Mouse (Mus musculus): ENCODE data around the gene Mtif3.
A peak's percentile ranks its signal among the peaks of the same experiment; 100 is the strongest.
"Not testable (repeated sequence)": the region's sequence is repeated elsewhere in the genome, so short reads cannot be mapped to it uniquely, and the experiment has no call there.

Gene Mtif3

DNA sequence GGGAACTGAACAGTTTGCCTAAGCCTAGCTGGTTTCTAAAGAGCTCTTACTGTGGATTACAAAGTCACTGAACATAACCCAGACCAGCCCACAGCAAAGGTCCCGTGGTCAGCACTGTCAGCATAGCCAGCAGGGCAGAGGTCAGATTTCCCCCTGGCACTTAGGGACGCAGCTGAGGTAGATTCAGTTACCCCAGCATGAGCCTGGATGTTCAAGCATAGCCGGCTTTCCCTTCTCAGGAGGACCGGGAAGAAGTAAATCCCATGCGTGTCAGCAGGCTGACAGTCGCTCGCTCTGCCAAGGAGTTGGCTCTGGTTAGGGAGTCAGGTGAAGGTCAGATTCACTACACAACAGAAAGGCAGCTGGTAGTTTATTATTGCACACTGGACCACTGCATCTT, 9.0 kb downstream of the Mtif3 start:
- DNase-seq (ENCODE audit: low read depth), result no peak

DNA sequence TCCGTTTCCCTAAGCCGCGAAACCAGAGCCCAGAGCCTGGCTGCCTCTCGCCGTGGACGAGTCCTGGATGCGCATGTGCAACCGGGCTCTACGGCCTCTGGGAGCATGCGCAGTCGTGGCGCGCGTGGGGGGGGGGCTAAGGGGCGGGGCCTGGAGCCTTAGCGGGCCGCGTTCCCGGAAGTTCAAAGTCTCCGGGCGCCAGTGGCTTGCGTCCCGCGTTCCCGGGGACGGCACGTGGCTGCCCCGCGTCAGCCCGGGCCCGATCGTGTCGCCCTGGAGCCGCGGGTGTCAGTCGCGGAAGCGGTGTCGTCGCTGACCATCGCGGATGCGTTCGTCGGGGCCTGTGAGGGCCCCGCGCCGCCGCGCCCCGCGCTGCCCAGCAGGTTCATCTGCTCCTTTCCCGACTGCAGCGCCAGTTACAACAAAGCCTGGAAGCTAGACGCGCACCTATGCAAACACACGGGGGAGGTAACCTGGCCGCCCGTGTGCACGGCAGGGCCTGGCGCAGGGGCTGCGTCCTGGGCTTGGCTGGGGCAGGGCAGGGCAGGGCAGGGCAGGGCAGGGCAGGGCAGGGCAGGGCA, 15.0 kb downstream of the Mtif3 start, which contains the start of gene Gtf3a:
Gtf3a (plus strand) TSS at position 150 of the 581 bp plus-strand sequence.
- DNase-seq (ENCODE audit: low read depth), result peak; percentile 96

DNA sequence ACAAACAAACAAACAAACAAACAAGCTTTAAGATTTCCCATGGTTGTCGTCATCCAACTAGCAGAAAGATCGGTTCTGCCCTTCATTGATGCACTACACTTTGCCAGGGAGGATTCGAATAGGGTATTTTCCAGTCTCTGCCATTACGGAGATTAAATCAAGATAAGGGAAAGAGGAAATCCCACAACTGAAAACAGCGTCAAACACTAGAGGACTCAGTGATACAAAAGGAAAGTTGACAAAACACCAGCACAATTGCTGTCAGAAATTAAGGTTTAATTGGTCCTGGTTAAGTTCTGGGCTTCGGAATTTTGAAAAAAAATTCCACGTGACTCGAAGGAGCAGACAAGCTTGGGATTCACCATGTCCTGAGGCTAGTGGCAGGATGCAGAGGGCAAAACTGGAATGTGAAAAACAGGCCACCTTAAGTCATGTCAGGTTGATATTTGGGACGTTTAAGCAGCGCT, 15.5 kb downstream of the Mtif3 start:
- DNase-seq (ENCODE audit: low read depth), result no peak

DNA sequence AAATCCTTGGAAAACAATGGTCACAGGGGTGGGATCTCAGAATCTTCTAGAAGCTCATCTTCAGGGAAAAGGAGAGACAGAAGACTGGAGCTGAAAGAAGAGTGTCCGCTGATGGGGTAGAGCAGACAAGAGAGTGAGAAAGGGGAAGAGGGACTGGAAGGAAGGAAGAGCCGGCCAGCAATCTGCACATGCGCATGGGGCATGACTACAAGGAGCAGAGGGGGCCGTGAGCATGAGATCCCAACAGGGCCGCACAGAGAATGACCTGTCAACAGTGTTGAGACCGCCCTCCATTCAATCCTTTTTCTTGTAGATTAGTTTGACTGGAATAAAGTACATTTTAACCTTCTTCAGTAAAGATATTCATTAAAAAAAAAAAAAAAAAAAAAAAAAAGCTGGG, 16.1 kb downstream of the Mtif3 start:
- no peak for DNase-seq (ENCODE audit: low read depth)

DNA sequence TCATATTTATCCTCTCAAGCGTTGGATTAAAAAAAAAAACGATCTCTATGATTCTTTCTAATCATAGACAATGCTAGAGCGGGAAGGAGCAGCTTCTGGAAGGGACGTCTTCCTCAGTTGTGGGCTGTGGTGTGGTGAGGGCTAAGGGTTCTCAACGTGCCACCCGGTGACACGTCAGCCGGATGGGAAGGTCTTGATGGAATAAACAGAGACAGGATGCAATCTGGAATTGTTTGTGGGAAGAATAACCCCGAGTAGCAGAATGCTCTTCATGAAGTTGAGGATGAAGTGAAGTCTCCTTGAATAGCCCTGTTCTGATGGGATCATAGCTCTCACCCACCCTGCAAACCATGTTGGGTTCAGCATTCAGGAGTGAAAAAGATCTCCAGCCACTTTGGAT, 16.9 kb downstream of the Mtif3 start:
- no peak for DNase-seq (ENCODE audit: low read depth)

DNA sequence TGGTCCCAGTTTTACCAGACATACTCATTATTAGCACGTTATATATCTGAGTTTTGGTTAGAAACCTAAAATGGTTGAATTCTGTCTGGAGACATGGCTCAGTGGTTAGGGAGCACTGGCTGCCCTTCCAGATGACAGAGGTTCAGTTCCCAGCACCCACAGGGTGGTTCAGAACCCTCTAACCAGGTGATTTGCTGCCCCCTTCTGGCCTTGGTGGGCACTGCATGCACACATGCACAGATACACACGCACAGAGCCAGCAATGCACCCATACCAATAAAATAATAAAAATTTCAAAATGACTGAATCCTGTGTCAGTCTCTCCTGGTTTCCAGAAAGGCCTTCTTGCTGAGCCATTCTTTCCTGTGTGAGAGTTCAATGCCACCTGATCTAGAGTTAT, 19.0 kb downstream of the Mtif3 start:
- peak; percentile 25 for DNase-seq (ENCODE audit: low read depth)

DNA sequence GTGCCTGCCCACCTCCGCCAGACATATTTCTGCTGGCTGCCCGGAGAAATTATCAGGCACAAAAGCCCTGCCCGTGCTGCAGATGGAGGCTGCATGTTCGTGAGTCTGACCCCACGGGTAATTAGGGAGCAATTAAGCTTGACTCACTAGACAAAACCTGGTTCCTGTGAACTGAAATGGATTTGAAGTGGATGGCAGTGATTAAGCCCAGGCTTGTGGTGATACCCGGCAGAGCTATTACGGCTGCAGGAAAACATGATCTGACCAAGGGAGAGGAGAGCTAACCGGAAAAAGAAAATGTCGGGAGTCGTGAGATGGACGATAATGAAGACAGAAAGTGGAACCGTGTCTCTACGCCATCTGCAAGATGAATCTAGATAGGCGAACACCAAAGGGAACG, 20.6 kb downstream of the Mtif3 start:
- DNase-seq (ENCODE audit: low read depth), result no peak

DNA sequence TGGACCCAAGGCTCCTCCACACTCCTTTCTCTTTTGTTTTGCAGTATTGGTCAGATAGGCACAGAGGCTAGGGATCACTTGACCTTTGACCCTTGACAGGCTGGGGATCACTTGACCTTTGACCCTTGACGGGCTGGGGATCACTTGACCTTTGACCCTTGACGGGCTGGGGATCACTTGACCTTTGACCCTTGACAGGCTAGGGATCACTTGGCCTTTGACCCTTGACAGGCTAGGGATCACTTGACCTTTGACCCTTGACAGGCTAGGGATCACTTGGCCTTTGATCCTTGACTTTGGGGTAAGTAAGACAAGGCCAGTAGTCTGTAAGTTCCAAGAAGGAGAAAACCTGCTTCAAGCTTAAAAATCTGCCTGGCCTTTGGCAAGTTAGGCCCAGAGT, 21.7 kb downstream of the Mtif3 start:
- DNase-seq (ENCODE audit: low read depth), result not testable (repeated sequence)

DNA sequence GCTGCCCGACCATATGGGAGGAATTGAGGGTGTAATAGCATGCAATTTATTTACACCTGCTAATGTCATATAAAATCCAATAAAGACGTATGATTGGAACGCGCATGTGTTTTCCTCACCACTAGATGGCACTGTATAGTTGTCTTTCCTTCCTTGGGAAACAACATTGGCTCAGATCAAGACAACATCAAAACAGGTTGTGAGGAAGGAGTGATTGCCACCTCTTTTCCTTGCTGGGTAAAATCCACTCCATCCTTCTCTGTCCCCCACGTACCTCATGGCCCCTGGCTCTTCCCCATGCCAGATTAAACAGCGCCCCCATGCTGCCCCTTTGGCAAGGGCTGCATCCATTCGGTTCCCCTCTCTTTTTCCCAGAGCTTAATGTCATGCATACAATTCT, 23.4 kb downstream of the Mtif3 start:
- DNase-seq (ENCODE audit: low read depth), result peak; percentile 73

DNA sequence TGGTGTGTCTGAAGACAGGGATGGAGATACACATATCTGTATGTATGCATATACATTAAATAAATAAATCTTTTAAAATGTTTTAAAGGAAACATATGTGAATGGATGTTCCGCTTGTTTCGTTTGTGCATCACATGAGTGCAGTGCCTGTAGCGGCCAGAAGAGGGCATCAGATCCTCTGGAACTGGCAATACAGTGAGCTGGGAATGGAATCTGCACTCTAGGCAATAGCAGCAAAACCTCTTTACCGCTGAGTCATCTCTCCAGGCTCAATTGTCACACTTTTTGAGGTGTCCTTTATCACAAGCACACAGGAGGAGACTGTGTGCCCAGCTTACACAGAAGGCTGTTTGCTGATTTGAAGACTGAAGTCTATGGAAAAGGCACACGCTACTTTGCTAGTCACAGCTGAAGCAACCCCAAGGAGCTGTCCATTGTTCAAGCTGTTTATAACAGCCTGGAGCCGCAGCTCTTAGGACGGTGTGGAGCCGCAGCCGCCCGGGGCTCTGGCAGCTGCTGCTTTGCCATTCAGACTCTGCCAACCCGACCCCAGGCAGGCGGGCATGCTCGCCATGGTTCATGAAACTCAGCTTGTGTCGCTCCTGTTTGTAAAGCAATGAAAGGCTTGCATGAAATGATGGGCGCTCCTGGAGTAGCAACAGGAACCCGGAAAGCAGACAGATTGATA, 24.3 kb downstream of the Mtif3 start:
- no peak for DNase-seq (ENCODE audit: low read depth)

DNA sequence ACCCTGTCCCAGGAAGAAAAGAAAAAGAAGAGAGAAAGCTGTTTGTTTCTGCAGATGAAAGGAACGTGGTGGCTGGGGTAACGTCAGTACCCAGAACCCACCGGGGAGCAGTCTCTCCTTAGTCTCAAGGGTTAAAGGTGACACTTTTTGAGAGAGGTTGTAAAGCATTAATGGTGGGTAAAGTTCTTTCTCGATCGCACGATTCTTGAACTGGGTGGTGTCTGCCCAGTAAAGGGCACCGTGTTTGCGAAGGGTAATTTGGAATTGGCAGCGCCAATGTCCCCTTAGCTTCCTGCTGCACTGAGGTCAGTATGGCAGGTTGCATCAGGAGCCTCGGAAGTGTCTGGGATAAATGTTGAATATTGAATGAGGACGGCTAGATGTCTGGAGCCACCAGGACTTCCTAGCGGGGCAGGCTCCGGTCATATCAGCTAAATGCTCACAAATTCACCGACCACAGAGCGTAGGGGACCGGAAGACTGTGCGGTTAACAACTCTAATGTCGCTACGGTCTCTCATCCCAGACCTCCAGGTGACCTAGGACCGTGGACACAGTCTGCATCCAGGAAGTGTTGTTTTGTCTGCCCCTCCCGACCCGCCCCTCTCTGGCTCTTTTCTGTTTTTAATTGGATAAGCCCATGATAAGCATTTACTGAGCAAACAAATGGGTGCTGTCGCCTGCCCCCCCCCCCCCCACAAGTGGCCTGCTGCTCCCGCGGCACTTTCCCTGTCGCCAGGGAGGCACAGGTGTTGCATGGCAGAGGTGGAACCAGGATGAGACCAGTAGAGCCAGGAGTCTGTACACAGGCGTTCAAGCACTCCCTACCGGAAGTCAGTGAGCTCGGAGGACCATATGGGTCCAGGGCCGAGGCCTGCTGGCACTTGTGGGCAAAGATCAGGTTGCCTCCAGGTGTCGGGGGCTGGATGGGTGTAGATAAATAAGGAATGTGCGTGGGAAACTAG, 25.8 kb downstream of the Mtif3 start:
- no peak for DNase-seq (ENCODE audit: low read depth)

DNA sequence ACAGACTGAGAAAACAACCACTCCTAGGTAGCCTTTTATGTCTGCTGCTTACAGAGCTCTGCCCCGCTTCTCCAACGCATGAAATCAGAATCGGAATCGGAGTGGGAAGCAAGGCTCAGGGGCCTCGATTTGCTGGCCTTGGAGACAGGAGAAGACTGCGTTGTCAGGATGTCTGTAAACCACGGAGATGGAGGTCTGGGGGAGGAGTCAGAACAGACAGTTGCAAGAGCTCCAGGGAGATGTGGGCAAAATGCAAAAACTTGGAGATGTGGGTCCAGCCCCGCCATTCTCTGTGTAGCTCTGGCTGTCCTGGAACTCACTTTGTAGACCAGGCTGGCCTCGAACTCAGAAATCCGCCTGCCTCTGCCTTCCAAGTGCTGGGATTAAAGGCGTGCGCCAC, 30.1 kb downstream of the Mtif3 start:
- DNase-seq (ENCODE audit: low read depth), result no peak

DNA sequence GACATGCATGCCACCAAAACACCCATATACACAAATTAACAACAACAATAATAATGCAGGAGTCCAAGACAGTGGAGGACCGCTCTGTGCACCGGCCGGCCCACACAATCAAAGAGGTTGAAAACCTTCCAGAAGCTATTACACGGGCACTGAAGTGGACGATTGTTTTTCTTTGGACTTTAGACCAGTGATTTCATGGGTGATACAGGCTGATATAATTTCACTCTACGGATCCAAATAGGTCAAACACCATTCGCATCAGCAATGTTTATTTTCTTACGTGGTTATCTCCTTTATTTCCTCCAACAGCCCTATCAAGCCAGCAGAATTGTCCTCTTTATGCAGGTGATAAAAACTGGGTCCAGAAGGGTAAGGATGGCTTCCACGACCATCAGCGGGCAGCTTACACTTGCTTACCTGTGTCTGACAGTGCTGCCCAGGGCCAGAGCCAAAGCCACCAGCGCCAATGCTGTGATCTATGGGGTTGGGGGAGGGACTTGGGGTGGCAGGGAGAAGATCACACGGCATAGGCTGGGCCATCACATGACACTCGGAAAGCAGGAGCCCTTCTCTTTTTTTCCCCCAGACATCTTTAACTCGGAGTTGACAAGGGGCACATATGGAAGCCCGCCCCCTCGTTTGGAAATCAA, 31.6 kb downstream of the Mtif3 start:
- DNase-seq (ENCODE audit: low read depth), result no peak

DNA sequence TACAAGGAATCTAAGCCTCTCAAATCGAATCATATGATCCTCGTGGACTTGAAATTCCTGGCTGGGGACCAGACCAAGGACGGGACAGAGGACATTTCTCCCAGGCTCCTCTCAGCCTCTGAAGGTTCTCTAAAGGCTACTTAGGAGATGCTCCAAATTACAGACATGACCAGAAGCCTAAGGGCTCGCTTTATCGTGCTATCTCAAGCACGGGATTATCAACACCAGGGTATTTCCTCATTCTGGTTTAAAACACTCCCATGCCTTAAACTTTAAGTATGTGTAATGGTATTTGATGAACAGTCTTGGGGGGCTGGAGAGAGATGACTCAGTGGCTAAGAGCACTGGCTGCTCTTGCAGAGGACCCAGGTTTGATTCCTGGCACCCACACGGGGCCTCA, 32.2 kb downstream of the Mtif3 start:
- DNase-seq (ENCODE audit: low read depth), result no peak

DNA sequence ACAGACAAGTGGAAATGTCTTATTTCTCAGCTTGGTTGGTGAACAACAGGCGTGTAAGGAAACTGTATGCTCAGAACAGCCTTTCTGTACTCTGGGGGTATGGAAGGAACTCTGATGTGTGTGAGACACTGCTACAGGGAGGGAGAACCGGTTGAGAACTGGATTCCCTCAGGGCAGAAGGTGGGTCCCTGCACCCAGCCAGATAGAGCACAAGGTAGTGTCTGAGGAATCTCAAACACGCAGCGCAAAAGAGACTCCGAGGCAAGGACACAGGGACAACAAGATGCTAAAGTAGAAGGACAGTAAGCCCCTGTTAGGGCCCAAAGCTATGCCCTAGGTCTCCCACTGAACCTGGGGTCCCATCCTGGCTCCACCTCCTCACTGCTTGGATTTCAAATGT, 36.9 kb downstream of the Mtif3 start:
- DNase-seq (ENCODE audit: low read depth), result no peak

DNA sequence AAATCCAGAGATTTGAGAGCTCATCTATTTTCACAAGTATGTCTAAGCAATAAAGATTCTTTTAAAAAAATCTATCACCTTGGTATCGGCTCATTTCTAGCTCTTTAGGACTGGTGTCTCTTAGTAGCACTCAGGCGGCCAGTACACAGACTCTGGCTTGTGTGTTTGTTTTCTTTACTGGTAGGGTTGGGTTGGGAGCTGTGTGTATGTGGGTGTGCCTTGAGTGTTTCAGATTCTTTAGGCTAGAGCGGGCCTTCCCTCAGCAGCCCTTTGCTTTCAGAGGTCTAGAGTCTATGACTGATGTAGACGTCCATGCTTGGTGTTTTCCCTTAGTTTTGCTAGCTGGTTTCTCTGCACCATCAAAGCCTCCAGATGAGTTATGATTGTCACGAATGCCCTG, 40.1 kb downstream of the Mtif3 start:
- no peak for DNase-seq (ENCODE audit: low read depth)

DNA sequence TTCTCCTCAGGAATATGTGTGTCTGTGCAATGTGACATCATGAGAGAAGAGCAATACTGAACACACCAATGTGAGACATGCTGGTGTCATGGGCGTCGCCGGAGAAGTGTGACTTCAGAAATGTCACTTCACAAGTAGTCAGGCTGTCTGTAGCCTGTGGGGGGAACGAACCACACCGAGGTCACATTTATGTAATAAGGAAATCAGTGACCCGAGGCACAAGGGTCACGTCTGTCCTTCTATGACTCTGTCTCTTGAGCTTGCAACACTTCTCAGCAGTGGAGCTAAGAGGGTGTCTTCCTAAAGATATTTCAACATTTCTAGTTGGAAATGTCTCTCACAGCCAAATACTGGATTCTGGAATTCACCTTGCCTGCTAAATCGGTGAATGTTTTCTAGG, 42.4 kb downstream of the Mtif3 start:
- no peak for DNase-seq (ENCODE audit: low read depth)

DNA sequence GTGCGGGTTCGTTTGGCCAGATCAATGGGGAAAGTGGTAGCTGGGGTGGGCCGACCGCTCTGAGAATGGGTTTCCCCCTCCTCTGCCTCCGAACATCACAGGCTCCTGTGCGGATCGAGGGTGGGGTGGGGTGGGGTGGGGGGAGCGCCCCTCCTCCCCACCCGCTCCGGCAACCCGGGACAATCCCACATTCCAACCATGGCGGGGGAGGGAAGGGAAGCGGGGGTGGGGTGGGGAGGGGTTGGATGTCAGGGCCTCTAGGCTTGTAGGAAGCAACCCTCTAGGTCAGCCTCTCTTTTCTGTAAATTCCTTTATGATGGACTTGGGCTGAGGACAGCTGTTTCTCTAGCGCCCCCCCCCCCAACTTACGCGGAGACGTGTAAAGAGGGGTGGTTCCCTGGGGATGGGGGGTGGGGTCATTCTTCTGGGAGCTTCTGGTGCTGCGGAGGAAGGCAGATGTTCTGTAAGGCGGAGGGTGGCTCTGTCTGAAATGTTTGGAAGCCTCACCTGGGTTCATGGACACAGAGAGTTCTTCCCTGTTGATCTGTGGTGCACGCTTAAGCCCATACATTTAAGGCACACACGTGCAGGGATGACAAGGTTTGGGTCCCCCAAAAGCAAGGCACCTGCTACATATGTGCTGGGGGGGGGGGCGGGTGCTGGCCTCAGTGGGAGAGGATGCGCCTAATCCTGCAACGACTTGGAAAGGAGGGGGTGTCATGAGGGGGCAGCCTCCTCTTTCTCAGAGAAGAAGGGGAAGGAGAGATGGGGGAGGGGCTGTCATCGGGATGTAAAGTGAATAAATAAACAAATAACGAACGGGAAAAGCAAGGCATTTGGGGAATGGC, 43.1 kb downstream of the Mtif3 start:
- DNase-seq (ENCODE audit: low read depth), result no peak

DNA sequence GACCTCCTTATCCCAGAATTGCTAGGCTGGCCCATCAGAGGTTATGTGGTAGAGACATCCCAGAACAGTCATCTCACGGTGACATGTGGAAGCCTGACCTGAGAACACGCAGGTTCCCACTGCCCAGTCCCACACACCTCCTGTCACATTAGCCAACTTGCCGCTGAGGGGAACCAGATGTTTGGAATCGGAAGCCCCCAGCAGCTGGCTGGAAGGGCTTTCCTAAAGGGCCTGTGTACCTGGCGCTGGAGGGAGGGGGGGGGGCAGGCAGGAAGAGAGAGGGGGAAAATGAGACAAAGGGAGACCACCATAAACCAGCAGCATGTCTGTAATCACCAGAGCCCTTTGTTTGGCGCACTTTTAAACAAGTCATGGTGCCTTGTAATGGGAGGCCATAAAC, 43.7 kb downstream of the Mtif3 start:
- no peak for DNase-seq (ENCODE audit: low read depth)

DNA sequence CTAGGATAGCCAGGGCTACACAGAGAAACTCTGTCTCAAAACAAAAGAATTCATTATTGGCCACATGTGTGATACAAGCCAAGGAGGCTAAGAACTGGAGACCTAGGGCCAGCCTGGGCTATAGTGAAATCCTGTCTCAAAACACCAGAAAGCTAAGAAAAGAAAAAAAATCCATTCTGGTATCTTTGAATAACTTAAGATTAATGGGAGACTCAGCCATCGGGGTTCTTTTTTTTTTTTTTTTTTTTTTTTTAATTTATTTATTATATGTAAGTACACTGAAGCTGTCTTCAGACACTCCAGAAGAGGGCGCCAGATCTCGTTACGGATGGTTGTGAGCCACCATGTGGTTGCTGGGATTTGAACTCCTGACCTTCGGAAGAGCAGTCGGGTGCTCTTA, 46.2 kb downstream of the Mtif3 start:
- not testable (repeated sequence) for DNase-seq (ENCODE audit: low read depth)

DNA sequence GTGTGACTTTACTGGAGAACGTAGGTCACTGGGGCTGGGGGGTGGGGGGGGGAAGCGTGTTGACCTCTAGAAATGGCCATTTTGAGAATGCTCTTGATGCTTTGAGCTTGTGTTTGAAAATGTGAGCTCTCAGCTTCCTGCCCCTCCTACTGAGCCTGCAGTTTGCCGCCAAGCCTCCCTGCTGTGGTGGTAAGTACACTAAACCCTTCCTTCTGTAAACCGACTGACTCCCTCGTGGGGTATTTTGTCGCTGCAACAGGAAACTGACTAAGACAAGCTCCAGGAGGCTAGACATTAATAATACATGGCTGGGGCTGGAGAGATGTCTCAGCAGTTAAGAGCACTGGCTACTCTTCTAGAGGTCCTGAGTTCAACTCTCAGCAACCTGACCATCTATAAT, 46.8 kb downstream of the Mtif3 start:
- no peak for DNase-seq (ENCODE audit: low read depth)
